Mouse (Mus musculus) midbrain, embryonic 16.5 days (tissue): ENCODE measurements around the gene Tmed9. TPM values are rescaled to one million over a fixed set of nuclear protein-coding genes. Genes with fewer than 3 reads are reported as not detected.

Experiments used
- ATAC-seq: fragments of 200-750 bp; cut with Nextera tagmentation; 2 replicates; pipeline ENCODE4 v1.8.0; 2017; ENCODE audit warnings: moderate TSS enrichment
- H3K27ac ChIP-seq: fragments of 300-500 bp; sonication (generic); 2 replicates; pipeline ENCODE4 v1.5.1; 2014; ENCODE audit warnings: mild to moderate bottlenecking, low read length, mixed read lengths
- H3K27me3 ChIP-seq: fragments of 300-500 bp; sonication (generic); 2 replicates; pipeline ENCODE4 v1.6.1; 2014; ENCODE audit warnings: low read depth, low read length, mixed read lengths; ENCODE audit not compliant: control insufficient read depth, insufficient read depth
- H3K36me3 ChIP-seq: fragments of 300-500 bp; sonication (generic); 2 replicates; pipeline ENCODE4 v1.6.1; 2014; ENCODE audit warnings: mild to moderate bottlenecking, low read length, moderate library complexity, mixed read lengths; ENCODE audit not compliant: control insufficient read depth, insufficient read depth
- H3K4me1 ChIP-seq: fragments of 300-500 bp; sonication (generic); 2 replicates; pipeline ENCODE4 v1.6.1; 2014; ENCODE audit warnings: mild to moderate bottlenecking, low read length, mixed read lengths; ENCODE audit not compliant: control insufficient read depth, insufficient read depth
- H3K4me2 ChIP-seq: fragments of 300-500 bp; sonication (generic); 2 replicates; pipeline ENCODE4 v1.6.1; 2014; ENCODE audit warnings: mild to moderate bottlenecking, low read length, mixed read lengths
- H3K4me3 ChIP-seq: fragments of 300-500 bp; sonication (generic); 2 replicates; pipeline ENCODE4 v1.5.1; 2014; ENCODE audit warnings: low read depth, mild to moderate bottlenecking, low read length, moderate library complexity, mixed read lengths
- H3K9ac ChIP-seq: fragments of 300-500 bp; sonication (generic); 2 replicates; pipeline ENCODE4 v1.6.1; 2014; ENCODE audit warnings: low read depth, low read length, mixed read lengths
- H3K9me3 ChIP-seq: fragments of 300-500 bp; sonication (generic); replicated peaks from 2 replicates; pipeline ENCODE4 v1.6.1; 2014; ENCODE audit warnings: mild to moderate bottlenecking, low read length, mixed read lengths; ENCODE audit not compliant: control insufficient read depth, poor library complexity, severe bottlenecking
- WGBS: fragments of 180-500 bp; shearing (Covaris S2); extraction: QIAGEN DNeasy Blood & Tissue Kit; methylation state at CpG from one replicate; pipeline ENCODE4 v1.1.7; 2014; 5-methylcytosine and 5-hydroxymethylcytosine counted together
- polyA plus RNA-seq: library from polyadenylated mRNA; unstranded; fragments of >200 nt; fragmentation: Nextera tagmentation; extraction: Ambion mirVana; gene quantifications from 2 replicates; pipeline ENCODE4 v1.2.1, GENCODE M21; 2015

The Tmed9 gene
- 109 and 117 TPM in 2 replicates for polyA plus RNA-seq

DNA sequence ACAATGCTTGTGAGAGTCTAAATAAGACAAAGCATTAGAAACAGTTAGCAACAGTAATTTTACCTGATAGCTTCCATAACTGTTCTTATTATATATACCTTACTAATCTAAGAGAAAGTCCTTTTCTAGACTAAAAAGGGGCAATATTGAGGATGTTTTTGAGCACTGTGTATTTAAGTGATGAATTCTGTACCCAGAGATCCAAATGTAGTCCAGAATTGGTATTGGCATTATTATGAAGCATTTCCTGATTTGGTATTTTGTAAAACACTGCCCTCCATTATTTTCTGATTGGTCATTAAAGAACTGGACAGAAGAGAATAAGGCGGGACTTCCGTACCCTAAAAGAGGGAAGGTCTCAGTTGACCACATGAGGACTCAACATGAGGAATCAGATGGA, at the start of gene Tmed9:
TSS of gene Tmed9 (plus strand) at position 301 of the 400 bp plus-strand sequence.
- 97% methylated on average over 2 of the region's 2 CpGs for WGBS
- H3K4me3 ChIP-seq = no peak within 1 kb of the TSS
- no peak for ATAC-seq
- no peak within 1 kb of the TSS for H3K4me2 ChIP-seq
- H3K9ac ChIP-seq = no peak within 1 kb of the TSS
- H3K9me3 ChIP-seq = no peaks in the 10 kb centered on the region
- no peaks in the 10 kb centered on the region for H3K36me3 ChIP-seq
- no peak within 1 kb of the TSS for H3K27ac ChIP-seq
- peaks cover 16% of the 10 kb centered on the region for H3K4me1 ChIP-seq
- no peaks in the 10 kb centered on the region for H3K27me3 ChIP-seq

DNA sequence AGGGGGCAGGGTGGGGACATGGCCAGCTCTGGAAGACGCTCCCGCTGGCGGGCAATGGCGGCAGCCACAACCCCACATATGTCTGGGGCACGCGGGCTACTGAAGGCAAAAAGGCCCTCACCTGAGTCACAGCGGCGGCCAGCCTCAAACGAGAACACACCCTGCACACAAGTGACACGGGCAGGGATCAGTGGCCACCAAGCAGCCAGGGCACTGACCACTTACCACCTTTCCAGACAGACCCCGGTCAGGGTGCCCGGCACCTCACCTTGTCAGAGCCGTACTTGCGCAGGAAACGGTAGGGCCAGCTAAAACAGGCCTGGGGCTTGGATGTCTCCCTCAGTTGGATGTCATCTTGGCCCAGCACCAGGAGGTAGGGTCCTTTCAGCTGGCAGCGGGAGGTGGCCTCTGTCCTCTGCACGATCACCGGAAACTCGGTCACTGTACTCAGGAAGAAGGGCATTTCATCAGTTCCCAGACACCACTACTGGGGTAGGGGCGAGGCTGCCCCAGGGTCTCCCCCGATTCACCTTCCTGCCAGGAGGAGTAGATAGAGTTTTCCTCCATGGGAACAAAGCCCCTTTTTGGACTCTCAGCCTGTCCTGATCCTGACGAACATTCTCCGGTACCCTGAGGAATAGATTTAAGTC, 49.5 kb upstream of the Tmed9 start:
- Histone ChIP-seq H3K9ac (no peak overlapping the region), H3K27ac (no peak overlapping the region), H3K27me3 (no peaks in the 10 kb centered on the region), H3K4me1 (no peaks in the 10 kb centered on the region), H3K9me3 (no peaks in the 10 kb centered on the region), H3K36me3 (no peaks in the 10 kb centered on the region), H3K4me2 (no peak overlapping the region), H3K4me3 (no peak overlapping the region)
- 94% methylated on average over 23 of the region's 23 CpGs for WGBS
- no peak for ATAC-seq

DNA sequence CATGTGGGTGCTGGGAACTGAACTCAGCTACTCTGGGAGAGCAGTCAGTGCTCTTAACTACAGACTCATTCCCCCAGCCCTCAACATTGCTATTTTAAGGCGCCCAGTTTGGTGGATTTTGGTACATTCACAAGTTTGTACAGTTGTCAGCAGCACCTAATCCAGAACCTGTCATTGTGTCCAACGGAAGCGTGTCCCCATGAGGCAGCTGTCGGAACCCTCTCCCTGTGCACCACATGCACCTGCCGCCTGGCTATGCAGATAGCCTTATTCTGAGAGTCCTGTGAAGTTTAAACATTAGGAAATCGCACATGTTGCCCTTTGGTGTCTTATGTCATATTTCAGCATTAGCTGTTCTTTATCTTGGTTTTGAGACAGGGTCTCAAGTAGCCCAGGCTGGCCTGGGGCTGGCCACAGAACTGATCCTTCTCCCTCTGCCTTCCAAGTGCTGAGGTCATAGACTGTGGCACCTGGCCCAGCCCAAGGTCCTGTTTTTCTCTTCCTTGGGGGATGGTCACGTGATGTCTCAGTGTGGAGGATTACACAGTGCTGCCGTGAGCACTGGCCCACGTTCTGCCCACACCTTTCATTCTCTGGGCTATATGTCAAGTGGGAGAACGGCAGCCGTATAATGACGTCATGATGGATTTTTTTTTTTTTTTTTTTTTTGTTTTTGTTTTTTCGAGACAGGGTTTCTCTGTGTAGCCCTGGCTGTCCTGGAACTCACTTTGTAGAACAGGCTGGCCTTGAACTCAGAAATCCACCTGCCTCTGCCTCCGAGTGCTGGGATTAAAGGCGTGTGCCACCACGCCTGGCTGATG, 47.6 kb upstream of the Tmed9 start:
- WGBS = 85% methylated on average over 15 of the region's 16 CpGs
- Histone ChIP-seq H3K4me1 (no peaks in the 10 kb centered on the region), H3K9me3 (no peaks in the 10 kb centered on the region), H3K4me3 (no peak overlapping the region), H3K4me2 (no peak overlapping the region), H3K9ac (no peak overlapping the region), H3K36me3 (peaks cover 9% of the 10 kb centered on the region), H3K27ac (no peak overlapping the region), H3K27me3 (no peaks in the 10 kb centered on the region)
- ATAC-seq = no peak

DNA sequence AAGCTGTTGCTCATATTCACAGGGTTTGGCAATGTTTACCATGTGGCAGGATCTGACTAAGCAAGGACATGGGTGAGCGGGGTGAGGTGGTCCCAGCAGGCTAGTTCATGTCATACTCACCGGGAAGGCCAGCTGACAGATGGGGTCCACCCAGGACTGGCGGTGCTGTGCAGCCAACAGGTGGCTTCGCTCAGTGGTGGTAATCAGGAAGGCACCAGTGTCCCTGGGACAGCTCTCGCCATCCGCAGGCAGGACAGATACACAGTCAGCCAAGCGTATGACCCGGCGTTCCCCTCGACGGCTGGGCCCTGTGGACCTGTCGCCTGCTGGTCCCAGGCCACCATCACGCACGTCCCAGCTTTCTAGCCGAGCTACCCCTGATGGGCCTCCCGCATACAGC, 46.3 kb upstream of the Tmed9 start:
- no peak overlapping the region for H3K4me2 ChIP-seq
- H3K4me3 ChIP-seq = no peak overlapping the region
- no peak for ATAC-seq
- H3K36me3 ChIP-seq = peaks cover 16% of the 10 kb centered on the region
- 86% methylated on average over 16 of the region's 16 CpGs for WGBS
- H3K4me1 ChIP-seq = no peaks in the 10 kb centered on the region
- no peak overlapping the region for H3K9ac ChIP-seq
- no peaks in the 10 kb centered on the region for H3K27me3 ChIP-seq
- H3K27ac ChIP-seq = no peak overlapping the region
- no peaks in the 10 kb centered on the region for H3K9me3 ChIP-seq

DNA sequence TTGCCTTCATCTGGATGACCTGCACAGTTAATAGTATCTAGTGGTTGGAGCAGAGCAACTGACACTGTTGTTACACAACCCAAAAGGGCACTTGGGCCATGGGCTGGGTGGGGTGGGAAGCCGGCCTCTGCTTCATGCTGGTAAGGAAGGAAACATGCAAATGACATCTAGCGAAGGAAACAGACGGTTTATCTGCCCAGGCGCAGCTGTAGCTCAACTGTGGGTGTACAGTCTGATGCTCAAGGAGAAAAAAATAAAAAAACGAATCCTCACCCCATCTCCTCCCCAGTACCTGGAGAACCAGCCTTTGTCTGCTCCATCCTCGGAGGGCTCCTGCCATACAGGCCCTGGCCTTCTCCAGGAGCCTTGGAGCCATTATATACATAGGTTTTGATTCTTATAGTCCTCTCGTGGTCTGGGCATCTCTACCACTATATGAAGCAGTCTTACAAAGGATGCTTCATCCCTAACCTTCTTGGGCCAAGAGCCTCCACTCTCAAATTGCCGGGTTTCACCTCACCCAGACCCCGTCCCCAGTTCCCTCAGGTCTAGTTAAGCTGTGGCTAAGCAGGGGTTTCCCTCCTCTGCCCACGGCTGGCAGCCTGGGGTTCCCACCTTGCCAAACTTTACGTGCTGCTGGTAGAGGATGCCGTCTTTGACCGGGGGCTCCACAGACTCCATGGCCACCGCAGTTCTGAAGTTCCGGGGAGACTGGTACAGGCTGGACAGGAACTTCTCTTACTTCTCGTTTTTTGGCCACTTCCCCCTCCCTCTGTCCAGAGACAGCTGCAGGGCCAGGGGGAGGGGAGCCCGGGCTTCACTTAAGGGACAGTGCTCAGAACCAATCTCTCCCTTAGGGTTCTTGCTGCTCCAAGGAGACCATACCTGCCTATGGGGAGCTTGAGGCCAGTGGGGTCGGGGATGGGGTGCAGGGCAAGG, 45.4 kb upstream of the Tmed9 start:
- H3K4me2 ChIP-seq = no peak overlapping the region
- no peaks in the 10 kb centered on the region for H3K27me3 ChIP-seq
- H3K36me3 ChIP-seq = peaks cover 20% of the 10 kb centered on the region
- WGBS = 79% methylated on average over 18 of the region's 18 CpGs
- no peak overlapping the region for H3K4me3 ChIP-seq
- no peaks in the 10 kb centered on the region for H3K4me1 ChIP-seq
- ATAC-seq = no peak
- no peaks in the 10 kb centered on the region for H3K9me3 ChIP-seq
- no peak overlapping the region for H3K27ac ChIP-seq
- no peak overlapping the region for H3K9ac ChIP-seq

DNA sequence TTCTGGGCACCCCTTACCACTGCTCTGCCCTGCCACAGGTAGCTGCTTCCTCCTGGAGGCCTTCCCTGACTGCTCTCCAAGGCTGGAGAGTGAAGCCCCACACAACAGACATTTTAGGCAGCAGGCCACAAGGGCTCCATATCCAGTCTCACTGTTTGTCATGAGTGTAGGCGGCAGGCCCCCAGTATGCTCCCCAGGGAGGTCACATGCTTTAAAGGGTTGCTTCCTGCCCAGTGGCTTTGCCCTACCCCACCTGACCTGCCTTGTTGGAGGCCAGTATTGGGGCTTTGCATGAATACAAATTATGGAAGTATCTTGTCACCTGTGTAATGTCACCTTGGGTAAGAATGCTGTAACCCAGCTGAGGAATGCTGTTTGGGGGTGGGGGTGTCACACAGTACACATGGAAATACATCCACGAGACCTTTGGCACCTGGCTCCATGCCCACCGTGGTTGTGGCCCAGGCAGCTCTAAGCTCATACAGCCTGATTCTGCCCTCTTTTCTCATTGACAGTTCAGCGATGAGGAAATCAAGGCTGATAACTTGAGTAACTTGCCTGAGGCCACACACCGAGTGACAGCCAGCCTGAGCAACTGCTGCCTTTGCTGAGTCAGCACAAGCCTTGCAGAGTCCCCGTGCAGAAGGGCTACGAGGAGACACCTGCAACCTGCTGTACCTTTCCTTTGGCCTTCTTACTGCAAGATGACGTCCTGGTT, 44.2 kb upstream of the Tmed9 start, which contains the start of gene Dok3:
TSS of gene Dok3 (minus strand) at position 99 of the 718 bp plus-strand sequence.
- H3K9ac ChIP-seq = no peak within 1 kb of the TSS
- no peaks in the 10 kb centered on the region for H3K9me3 ChIP-seq
- H3K4me1 ChIP-seq = no peaks in the 10 kb centered on the region
- 90% methylated on average over 8 of the region's 8 CpGs for WGBS
- H3K27me3 ChIP-seq = no peaks in the 10 kb centered on the region
- H3K4me2 ChIP-seq = no peak within 1 kb of the TSS
- no peak for ATAC-seq
- peaks cover 28% of the 10 kb centered on the region for H3K36me3 ChIP-seq
- H3K4me3 ChIP-seq = no peak within 1 kb of the TSS
- no peak within 1 kb of the TSS for H3K27ac ChIP-seq

DNA sequence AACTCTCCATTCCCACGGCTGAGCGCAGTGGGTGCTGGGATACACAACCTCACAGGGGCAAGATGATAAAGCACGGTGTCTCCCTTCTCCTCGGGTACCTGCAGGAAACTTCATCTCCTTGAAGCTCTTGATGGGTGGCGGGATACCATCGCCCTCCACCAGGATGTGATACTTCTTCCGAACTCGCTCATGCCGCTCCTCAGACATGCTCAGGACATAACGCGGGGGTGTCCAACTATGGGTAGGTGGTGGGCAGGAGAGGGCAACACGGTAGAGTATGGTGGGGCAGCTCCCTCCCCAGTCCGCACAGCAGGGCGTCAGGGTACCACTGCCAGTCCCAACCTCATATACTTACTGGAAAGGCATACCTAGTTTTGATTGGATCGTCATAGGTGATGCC, 38.3 kb upstream of the Tmed9 start:
- Histone ChIP-seq H3K27ac (no peak overlapping the region), H3K4me1 (peaks cover 15% of the 10 kb centered on the region), H3K9ac (peak overlapping the region; percentile 90), H3K27me3 (no peaks in the 10 kb centered on the region), H3K9me3 (no peaks in the 10 kb centered on the region), H3K4me3 (peak overlapping the region; percentile 88), H3K36me3 (peaks cover 40% of the 10 kb centered on the region), H3K4me2 (peak overlapping the region; percentile 66)
- WGBS = 92% methylated on average over 15 of the region's 15 CpGs
- ATAC-seq = no peak

DNA sequence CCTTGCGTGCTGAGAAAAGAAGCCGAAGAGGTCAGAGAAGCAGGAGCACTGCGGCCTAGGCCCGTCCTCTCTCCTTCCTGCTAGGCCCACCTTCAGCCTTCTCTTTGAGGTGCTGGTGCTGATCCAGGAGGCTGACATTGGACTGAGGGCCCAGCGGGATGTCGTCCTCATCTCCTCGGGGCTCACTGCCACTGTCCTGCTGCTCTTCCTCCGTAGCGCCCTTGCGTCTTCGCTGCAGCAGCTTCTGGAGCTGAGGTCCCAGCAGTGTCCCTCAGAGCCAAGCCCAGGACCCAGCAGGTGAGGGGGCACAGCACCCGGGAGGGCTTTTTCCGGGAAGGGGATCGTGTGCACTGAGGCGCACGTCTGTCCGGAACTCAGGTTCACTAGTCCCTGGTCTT, 37.7 kb upstream of the Tmed9 start:
- peak overlapping the region; percentile 90 for H3K9ac ChIP-seq
- ATAC-seq = no peak; the same call in 1 of the 2 replicates
- peak overlapping the region; percentile 88 for H3K27ac ChIP-seq
- peaks cover 35% of the 10 kb centered on the region for H3K36me3 ChIP-seq
- H3K4me1 ChIP-seq = peaks cover 15% of the 10 kb centered on the region
- no peaks in the 10 kb centered on the region for H3K27me3 ChIP-seq
- H3K4me2 ChIP-seq = peak overlapping the region; percentile 66
- H3K4me3 ChIP-seq = peak overlapping the region; percentile 88
- no peaks in the 10 kb centered on the region for H3K9me3 ChIP-seq
- WGBS = 16% methylated on average over 17 of the region's 17 CpGs
